8 mouse cellular contexts compared by ENCODE assay signal in genomic region chr10:70095506-70096270, GRCm38 (mm10). TPM values are rescaled to one million over a fixed set of nuclear protein-coding genes. Genes with fewer than 3 reads are reported as not detected.
DNase-seq lines count a peak whose midpoint lies in the region; ATAC-seq and TF ChIP-seq lines count a peak whose summit lies in the region.

No protein-coding gene starts in this region.

- no peak for TF ChIP-seq EP300 in liver, embryonic 14.5 days (IDR thresholded peaks at IDR 0.05; ENCODE audit: low read depth)

- no peaks in the 10 kb centered on the region for H3K36me3 ChIP-seq in lung, embryonic 14.5 days (ENCODE audit: insufficient read depth)
- H3K36me3 ChIP-seq in heart, embryonic 16.5 days (ENCODE audit: control insufficient read depth, insufficient read depth) = no peaks in the 10 kb centered on the region
- H3K36me3 ChIP-seq in liver, embryonic 14.5 days (replicated peaks; ENCODE audit: control insufficient read depth, insufficient read depth, low read depth) = no peaks in the 10 kb centered on the region; the same call in 1 of the 2 replicates
- no peaks in the 10 kb centered on the region for H3K36me3 ChIP-seq in stomach, embryonic 15.5 days

- no peaks in the 10 kb centered on the region for H3K9me3 ChIP-seq in lung, embryonic 14.5 days (ENCODE audit: low read depth, low read length)
- H3K9me3 ChIP-seq in heart, embryonic 16.5 days (replicated peaks; ENCODE audit: control insufficient read depth, low read length) = no peaks in the 10 kb centered on the region
- no peaks in the 10 kb centered on the region for H3K9me3 ChIP-seq in liver, embryonic 14.5 days (ENCODE audit: control insufficient read depth, low read length)
- H3K9me3 ChIP-seq in stomach, embryonic 15.5 days = no peaks in the 10 kb centered on the region

- peaks cover 15% of the 10 kb centered on the region for H3K4me1 ChIP-seq in lung, embryonic 14.5 days (ENCODE audit: insufficient read depth)
- peaks cover 37% of the 10 kb centered on the region for H3K4me1 ChIP-seq in heart, embryonic 16.5 days (ENCODE audit: control insufficient read depth, insufficient read depth, low read length)
- peaks cover 10 to 29% of the 10 kb centered on the region in 2 experiments for H3K4me1 ChIP-seq in liver, embryonic 14.5 days (replicated peaks; ENCODE audit: control insufficient read depth in 2 of 2, insufficient read depth in 2 of 2, low read length in 1 of 2)
- peaks cover 28% of the 10 kb centered on the region for H3K4me1 ChIP-seq in stomach, embryonic 15.5 days

- H3K4me3 ChIP-seq in lung, embryonic 14.5 days (ENCODE audit: low read depth, low read length) = peak overlapping the region; percentile 98
- H3K4me3 ChIP-seq in heart, embryonic 16.5 days (ENCODE audit: low read length) = peak overlapping the region; percentile 99
- peak overlapping the region; percentile 97 to 98 for H3K4me3 ChIP-seq in liver, embryonic 14.5 days (ENCODE audit: insufficient read depth in 1 of 2, low read depth in 2 of 2, low read length in 2 of 2)
- peak overlapping the region; percentile 97 for H3K4me3 ChIP-seq in stomach, embryonic 15.5 days (replicated peaks)

- peak overlapping the region; percentile 80 for H3K27ac ChIP-seq in lung, embryonic 14.5 days (ENCODE audit: low read depth)
- peak overlapping the region; percentile 92 for H3K27ac ChIP-seq in heart, embryonic 16.5 days (ENCODE audit: low read length)
- peak overlapping the region; percentile 69 for H3K27ac ChIP-seq in liver, embryonic 14.5 days
- peak overlapping the region; percentile 90 for H3K27ac ChIP-seq in stomach, embryonic 15.5 days

- peak overlapping the region; percentile 84 for H3K4me2 ChIP-seq in lung, embryonic 14.5 days
- peak overlapping the region; percentile 82 for H3K4me2 ChIP-seq in heart, embryonic 16.5 days (ENCODE audit: low read depth, low read length)
- peak overlapping the region; percentile 96 for H3K4me2 ChIP-seq in liver, embryonic 14.5 days (ENCODE audit: low read depth)
- H3K4me2 ChIP-seq in stomach, embryonic 15.5 days = peak overlapping the region; percentile 78

- 18% methylated on average over 13 of the region's 13 CpGs for WGBS in lung, embryonic 14.5 days
- WGBS in heart, embryonic 16.5 days = 25% methylated on average over 13 of the region's 13 CpGs
- 16% methylated on average over 13 of the region's 13 CpGs for WGBS in liver, embryonic 14.5 days (ENCODE audit: insufficient replicate concordance)
- 17% methylated on average over 13 of the region's 13 CpGs for WGBS in stomach, embryonic 15.5 days

- H3K27me3 ChIP-seq in lung, embryonic 14.5 days (ENCODE audit: insufficient read depth, low read length) = no peaks in the 10 kb centered on the region
- H3K27me3 ChIP-seq in heart, embryonic 16.5 days (ENCODE audit: control insufficient read depth, insufficient read depth, low read length) = no peaks in the 10 kb centered on the region
- H3K27me3 ChIP-seq in liver, embryonic 14.5 days (ENCODE audit: control insufficient read depth, insufficient read depth, low read length) = no peaks in the 10 kb centered on the region
- H3K27me3 ChIP-seq in stomach, embryonic 15.5 days (replicated peaks) = no peaks in the 10 kb centered on the region

- H3K9ac ChIP-seq in lung, embryonic 14.5 days = peak overlapping the region; percentile 36
- H3K9ac ChIP-seq in heart, embryonic 16.5 days (ENCODE audit: low read length) = peak overlapping the region; percentile 99
- peak overlapping the region; percentile 91 for H3K9ac ChIP-seq in liver, embryonic 14.5 days (replicated peaks)
- no peak overlapping the region for H3K9ac ChIP-seq in stomach, embryonic 15.5 days

- ATAC-seq in lung, embryonic 14.5 days (ENCODE audit: insufficient read depth) = no peak
- ATAC-seq in heart, embryonic 16.5 days (replicated peaks; ENCODE audit: extremely low read depth, insufficient read depth, low FRiP score) = no peak
- no peak for ATAC-seq in liver, embryonic 14.5 days (ENCODE audit: insufficient read depth)
- ATAC-seq in stomach, embryonic 15.5 days (ENCODE audit: insufficient read depth, low FRiP score, low read depth) = no peak

- peak; percentile 37 for DNase-seq in lung, embryonic 14.5 days
- DNase-seq in lung, postnatal 4 days = no peak
- DNase-seq in ZHBTc4 (ENCODE audit: low read depth, low spot score) = peak; percentile 74
- DNase-seq in liver, embryonic 14.5 days (ENCODE audit: low read depth in 3 of 3, low spot score in 3 of 3) = peak in 1 of 3 experiments; percentile 29
- DNase-seq in urinary bladder, postnatal 4 days (ENCODE audit: low spot score in 2 of 2) = no peak
- DNase-seq in adrenal gland, postnatal 4 days (ENCODE audit: low spot score in 2 of 2) = no peak

- no peak for TF ChIP-seq CTCF in lung, embryonic 14.5 days (IDR thresholded peaks at IDR 0.05; ENCODE audit: low read depth)
- no peak for TF ChIP-seq CTCF in liver, embryonic 14.5 days (IDR thresholded peaks at IDR 0.05; ENCODE audit: low read depth)

RNA-seq across cellular contexts. Expression of gene Ccdc6, which starts 1.2 kb away (rescaled TPM):
- polyA plus RNA-seq in lung, embryonic 14.5 days (2014; fragmentation: Nextera tagmentation; extraction: Ambion mirVana) = 21.9 TPM in 2 replicates
- 13.1 and 14.0 TPM in 2 replicates for polyA plus RNA-seq in heart, embryonic 16.5 days (2015; fragmentation: Nextera tagmentation; extraction: Ambion mirVana)
- 6.7 and 8.3 TPM in 2 replicates for polyA plus RNA-seq in liver, embryonic 14.5 days (2012; rRNA removed)
- polyA plus RNA-seq in liver, embryonic 14.5 days (2014; fragmentation: Nextera tagmentation; extraction: Ambion mirVana) = 9.5 and 10.7 TPM in 2 replicates
- polyA plus RNA-seq in stomach, embryonic 15.5 days (2015; fragmentation: Nextera tagmentation; extraction: Ambion mirVana) = 13.7 and 15.9 TPM in 2 replicates
- 10 to 100 TPM; 58.8 to 65.0 TPM for total RNA-seq in adrenal gland, postnatal 4 days (2021)

Comparison
In these comparisons a context has a peak if more than half of its experiments do, and no peak if none do; other contexts are left out.
1. DNase-seq: peak in lung, embryonic 14.5 days (single experiment) and ZHBTc4 (single experiment); none in lung, postnatal 4 days (0 of 2), urinary bladder, postnatal 4 days (0 of 2) and adrenal gland, postnatal 4 days (0 of 2).
2. Peak in every context shown above with its lines, with median percentiles within 50 percentile points of each other: H3K27ac ChIP-seq, H3K4me2 ChIP-seq and H3K4me3 ChIP-seq.